Mouse (Mus musculus) kidney, adult 11 months (tissue): ENCODE measurements around the gene Snx12.
A peak's percentile ranks its signal among the peaks of the same experiment; 100 is the strongest.
"Not testable (repeated sequence)": the region's sequence is repeated elsewhere in the genome, so short reads cannot be mapped to it uniquely, and the experiment has no call there.

Experiments
- DNase-seq: peaks from one replicate; pipeline ENCODE4 v3.0.0; 2022

Gene Snx12

DNA sequence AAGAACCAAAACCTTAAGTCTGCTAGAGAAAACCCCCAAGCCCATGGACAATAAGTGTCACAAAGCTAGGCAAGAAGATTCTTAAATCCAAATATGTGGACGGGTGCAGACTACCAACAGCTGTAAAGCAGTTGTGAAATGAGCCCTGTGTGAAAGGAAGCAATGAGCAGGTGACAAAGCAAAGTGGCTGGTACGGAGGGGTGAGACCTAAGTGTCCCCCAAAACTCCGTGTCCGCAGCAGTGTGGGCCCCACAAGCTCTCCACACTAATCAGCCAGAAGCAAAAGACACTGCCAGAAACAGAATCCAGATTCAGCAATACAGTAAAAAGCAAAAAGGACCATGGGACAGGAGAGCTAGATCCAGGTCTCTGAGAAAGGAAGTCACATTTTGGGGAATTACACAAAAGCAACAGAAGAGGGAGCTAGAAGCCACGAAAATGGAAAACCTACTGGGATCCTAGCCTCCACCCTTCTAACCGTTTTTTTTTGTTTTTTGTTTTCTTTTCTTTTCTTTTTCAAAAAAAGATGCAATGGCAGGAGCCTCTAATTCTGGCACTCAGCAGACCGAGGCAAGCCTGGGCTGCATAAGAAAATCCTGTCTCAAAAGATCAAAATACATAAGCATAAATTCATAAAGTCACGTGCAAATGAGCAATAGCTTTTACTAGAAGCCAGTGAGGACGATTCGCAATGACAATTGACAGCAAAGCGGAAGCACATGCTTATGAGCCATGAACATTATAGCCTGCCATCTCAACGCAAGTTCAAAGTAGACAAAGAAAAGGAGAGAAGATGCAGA is 90.2 kb downstream of the Snx12 start:
- DNase-seq: no peak

DNA sequence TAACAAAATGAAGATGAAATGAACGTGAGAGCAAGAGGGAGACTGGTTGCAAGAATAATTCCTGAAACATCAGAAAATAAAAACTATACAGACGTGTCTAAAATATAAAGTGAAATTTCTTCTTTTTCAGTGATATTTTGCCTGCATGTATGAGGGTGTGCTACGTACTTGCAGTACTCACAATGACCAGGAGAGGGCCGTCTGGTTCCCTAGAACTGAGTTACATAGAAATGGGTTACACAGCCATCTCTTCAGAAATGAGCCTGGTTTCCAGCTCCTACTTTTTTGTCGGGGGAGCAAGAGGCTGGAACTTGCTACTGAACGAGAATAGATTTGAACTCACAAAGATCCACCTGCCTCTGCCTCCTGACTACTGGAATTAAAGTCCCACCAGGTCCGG is 91.4 kb downstream of the Snx12 start:
- DNase-seq: peak; percentile 24

DNA sequence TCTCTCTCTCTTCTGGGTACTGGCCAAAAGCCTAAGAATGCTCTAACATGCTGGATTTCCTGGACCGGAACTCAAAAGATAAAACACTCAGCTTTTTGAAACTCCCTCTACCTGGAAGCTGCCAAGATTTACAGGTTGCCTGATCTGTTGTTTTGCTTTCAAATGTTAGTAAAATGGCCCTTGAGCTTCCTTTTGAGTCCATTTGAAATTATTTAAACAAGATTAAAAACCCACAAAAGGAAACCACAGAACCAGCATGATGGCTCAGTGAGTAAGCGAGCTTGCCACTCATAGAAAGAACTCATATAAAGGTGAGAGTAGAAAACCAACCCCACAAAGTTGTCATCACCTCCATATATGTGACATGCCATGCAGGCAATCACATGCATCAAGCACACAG is 93.8 kb downstream of the Snx12 start:
- DNase-seq: no peak

DNA sequence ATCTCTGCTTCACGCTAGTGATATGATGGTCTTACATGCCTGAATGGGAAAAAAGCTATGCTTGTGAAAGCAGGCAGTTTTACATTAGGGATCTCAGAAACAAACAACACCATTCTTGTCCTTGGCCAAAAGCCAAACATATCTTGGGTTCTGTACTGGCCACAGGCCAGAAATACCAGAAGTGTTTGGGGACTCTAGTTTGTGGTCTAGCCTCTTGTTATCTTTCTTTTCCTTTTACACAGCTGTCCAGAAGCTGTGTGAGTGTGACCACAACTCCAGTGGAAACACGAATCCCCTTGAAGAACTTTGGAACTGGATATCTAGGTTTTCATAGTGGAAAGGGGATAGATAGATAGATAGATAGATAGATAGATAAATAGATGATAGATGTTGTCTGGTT is 95.4 kb downstream of the Snx12 start:
- DNase-seq: no peak

DNA sequence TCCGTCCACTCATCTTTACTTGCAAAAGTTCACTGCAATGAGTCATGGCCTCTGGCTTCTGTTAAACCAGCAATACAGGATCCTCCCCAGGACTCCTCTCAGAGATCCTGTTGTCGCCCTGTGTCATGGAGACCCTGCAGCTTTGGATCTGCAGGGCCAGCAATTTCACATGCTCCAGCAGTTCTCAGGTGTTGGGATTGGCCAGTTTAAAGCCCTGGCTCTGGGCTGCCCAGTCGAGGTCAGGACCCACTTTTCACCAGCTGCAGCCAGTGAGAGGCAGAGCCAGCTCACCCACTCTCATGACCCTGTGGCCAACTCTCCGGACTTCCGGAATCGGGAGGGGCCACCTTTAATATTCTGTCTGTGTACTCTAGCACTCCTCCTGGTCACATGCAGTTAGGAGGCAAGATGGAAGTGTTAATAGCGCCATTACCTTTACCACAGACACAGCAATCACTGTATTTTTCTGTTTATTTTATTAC is 95.8 kb downstream of the Snx12 start:
- peak; percentile 17 for DNase-seq

DNA sequence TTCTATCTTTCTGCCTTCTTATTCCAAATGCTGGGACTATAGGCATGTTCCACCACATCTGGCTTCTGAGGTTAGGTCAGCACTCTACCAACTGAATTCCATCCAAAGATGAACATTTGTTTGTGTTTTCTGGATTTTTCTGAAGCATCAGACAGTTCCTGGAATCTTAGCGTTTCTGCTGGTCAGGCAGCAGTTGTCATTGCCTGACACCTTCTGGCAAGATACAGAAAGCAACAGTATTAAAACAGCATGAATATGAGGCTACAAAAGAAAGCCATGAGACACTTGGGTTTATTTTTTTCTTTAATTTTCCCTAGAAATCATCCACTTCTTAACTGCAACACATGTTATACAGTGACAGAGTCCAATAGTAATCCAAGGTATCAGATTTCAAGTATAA is 101.8 kb downstream of the Snx12 start:
- no peak for DNase-seq

DNA sequence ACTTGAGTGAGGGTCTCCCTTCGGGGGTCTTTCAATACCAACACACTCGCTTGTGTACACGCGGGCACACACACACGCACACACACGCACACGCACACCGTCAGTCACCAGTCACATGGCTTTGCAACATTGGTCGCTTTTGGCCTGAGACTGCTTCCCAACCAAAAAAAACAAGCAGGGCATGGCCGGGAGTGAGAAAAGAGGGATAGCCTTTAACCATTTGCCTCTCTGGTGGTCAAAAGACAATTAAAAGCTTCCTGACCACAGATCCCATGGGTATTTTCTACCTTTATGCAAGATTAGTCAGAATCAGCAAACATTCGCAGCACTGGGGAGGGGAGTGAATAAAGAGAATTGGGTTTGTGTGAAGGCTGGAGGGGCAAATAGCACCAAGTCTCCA is 136.4 kb downstream of the Snx12 start, which contains the start of gene Slc7a3:
Gene Slc7a3, minus strand, starts transcription at position 101 of the 400 bp plus-strand sequence.
- DNase-seq: no peak

DNA sequence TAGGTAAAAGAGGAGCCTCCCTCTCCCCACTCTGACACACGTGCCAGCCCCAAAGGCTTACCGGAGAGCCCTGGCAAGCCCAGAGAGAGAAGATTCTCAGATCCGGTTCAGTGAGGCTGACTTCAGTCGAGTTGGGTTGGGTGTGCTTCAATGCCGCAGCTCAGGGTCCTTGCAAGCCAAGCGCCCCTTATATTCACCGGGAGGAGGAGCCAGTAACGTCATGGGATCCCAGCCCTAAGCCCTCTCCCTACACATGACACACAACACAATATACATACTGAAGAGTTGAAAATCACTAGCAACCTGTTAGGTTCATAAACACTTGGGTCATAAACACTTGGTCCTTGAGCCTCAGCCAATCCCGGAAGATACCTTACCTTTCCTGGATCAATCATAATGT is 137.2 kb downstream of the Snx12 start:
- DNase-seq: not testable (repeated sequence)

DNA sequence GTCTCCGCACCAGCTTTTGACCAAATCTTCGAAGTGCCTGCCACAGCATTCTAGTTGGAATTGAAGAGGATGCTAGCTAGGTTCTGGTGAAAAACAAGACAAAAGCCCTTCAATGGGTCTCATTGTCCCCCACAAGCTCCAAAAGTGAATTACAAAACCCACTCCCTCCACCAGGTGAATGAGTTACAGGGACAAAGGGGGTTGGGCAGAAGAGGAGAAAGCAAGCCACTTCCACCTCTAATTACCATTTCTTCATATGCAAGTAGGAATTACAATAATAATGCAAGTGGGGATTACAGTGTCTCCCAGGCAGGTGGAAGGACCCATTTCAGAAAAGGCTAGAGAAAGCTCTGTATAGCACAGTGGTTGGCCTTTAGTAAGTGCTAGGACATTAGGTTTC is 138.2 kb downstream of the Snx12 start:
- no peak for DNase-seq

DNA sequence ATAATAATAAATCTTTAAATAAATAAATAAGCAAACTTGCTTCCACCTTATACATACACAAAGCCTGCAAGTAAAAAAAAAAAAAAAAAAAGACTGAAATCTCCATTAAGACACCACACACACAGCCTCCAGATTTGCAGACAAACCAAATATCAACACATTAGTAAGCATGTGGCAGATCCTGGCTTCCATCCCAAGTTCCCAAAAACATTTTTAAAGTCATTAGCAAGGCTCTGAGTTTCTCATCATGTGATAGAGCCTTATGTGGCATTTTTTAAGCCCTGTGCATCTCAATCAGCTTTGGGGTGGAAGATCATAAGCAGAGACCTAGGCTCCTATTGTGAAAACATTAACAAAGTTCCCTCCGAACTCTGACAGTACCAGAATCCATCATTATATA is 157.1 kb downstream of the Snx12 start:
- DNase-seq: no peak

DNA sequence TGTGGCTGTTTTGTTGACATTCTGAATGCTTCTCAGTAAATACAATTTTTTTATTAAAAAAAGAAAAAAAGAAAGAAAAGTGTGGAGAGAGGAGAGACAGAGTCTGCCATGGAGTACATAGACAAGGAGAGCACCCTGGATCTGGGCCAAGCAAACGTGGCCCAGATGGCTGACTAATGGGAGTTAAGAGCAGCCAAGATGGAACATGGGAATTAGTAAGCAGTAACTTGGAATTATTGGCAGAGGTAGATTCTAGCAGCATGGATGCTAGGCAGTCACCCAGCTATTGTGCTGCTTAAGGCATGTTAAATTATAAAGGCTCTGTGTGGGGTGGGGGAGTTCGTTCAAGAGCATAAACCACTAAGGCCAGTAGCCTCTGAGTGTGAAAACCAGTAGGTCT is 158.9 kb downstream of the Snx12 start:
- DNase-seq: no peak

DNA sequence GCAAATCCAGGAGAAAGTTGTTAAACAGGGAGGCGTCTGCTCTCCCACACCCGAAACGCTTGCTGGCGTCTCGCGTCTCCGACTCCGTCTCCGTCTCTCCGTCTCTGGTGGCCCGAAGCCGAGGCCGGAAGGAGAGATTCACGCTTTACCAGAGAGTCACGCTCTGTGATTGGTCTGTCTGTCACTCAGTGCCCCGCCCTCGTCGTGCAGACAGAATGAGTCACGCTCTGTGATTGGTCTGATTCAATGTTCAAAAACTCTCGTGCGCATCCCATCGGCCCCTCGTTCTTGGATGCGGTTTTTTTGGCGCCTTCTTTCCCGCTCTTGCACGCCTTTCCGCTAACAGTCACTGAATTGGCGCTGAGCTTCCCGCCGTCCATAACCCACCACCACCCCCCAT is 162.8 kb downstream of the Snx12 start, which contains the start of gene Tex11:
Gene Tex11, minus strand, starts transcription at position 127 of the 400 bp plus-strand sequence.
- no peak for DNase-seq
